Mouse (Mus musculus): ENCODE measurements around the gene Accsl. TPM values are rescaled to one million over a fixed set of nuclear protein-coding genes. Genes with fewer than 3 reads are reported as not detected.

Accsl gene
- polyA plus RNA-seq, 1 experiment, result 0.04 TPM

DNA sequence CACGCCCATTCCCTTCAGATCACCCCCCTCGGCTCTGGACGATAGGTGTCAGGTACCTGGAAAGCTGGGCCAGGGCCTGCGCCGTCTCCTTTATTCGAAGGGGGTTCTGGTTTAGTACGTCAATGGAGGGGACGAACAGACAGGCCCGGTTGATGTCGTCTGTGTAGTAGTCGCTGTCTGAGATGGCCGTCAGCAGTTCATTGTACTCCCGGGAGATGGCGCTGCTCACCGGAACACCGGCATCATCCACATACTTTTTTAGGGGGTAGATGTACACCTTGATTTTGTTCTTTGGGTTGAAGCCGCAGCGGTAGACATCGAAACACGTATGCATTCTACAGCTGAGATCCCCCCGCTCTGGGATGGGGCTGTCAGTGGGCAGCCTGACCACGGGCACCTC, 55.6 kb downstream of the Accsl start:
- peaks cover 12% of the 10 kb centered on the region for H3K36me3 ChIP-seq (ENCODE audit: control insufficient read depth, insufficient read depth, low read length)
- no peak overlapping the region for H3K27ac ChIP-seq (ENCODE audit: insufficient read depth, low read length)
- DNase-seq (ENCODE audit: low read depth in 1 of 2, low spot score in 2 of 2), result no peak
- TF ChIP-seq POLR2A (IDR thresholded peaks at IDR 0.05; ENCODE audit: low read depth, low read length) (no peak), CTCF (IDR thresholded peaks at IDR 0.05; ENCODE audit: extremely low read depth, insufficient read depth, insufficient read length, insufficient replicate concordance) (no peak)
- 96% methylated on average over 22 of the region's 22 CpGs for whole genome bisulfite sequencing
- H3K27me3 ChIP-seq (ENCODE audit: control insufficient read depth, insufficient read depth, low read length), result no peaks in the 10 kb centered on the region
- no peak overlapping the region for H3K4me3 ChIP-seq (ENCODE audit: extremely low read depth, insufficient read depth, insufficient read length)
- H3K4me1 ChIP-seq (ENCODE audit: control insufficient read depth, insufficient read depth, insufficient read length), result no peaks in the 10 kb centered on the region

DNA sequence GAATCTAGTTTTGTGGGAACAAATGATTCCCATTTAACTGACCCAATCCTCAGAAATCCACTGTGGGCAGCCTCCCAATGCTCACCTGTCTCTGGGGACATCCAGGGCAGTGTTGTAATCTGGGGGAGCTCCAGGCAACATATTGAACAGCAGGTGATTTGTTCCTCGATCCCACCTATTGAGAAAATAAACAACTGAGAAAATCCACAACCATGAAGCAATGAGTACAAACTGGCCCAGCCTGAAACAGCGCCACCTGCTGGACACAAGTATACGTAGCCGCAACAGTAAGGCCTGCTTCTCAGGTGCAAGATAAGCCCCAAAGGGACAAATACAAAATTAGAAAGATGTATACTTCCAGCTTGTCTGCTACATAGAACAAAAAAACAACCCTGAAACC, 57.1 kb downstream of the Accsl start:
- H3K36me3 ChIP-seq (ENCODE audit: control insufficient read depth, insufficient read depth, low read length), result peaks cover 12% of the 10 kb centered on the region
- TF ChIP-seq CTCF (IDR thresholded peaks at IDR 0.05; ENCODE audit: extremely low read depth, insufficient read depth, insufficient read length, insufficient replicate concordance), result peak; percentile 76; the same call in 1 of the 2 replicates
- no peak for TF ChIP-seq POLR2A (IDR thresholded peaks at IDR 0.05; ENCODE audit: low read depth, low read length)
- peak; percentile 19 to 61 for DNase-seq (ENCODE audit: low read depth in 1 of 2, low spot score in 2 of 2)

DNA sequence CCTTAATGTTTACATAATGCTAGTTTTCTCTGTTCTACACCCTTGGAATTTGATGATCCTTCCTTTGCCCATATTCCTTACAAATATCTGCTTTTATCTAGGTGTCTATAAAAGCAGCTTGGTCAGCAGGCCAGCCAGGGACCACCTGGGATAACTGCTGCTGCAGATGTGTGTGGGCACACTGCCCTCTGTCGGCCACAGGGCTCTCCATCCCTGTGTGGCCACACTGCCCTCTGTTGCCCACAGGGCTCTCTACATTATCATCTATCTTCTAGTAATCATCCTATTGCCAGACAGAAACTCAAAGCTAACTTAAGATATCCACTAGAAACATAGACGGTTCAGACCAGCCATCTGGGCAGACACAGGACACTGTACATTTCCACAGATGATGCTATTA, 59.0 kb downstream of the Accsl start:
- Histone ChIP-seq H3K4me1 (ENCODE audit: control insufficient read depth, insufficient read depth, insufficient read length) (no peaks in the 10 kb centered on the region), H3K27me3 (ENCODE audit: control insufficient read depth, insufficient read depth, low read length) (no peaks in the 10 kb centered on the region), H3K27ac (ENCODE audit: insufficient read depth, low read length) (no peak overlapping the region), H3K36me3 (ENCODE audit: control insufficient read depth, insufficient read depth, low read length) (peaks cover 19% of the 10 kb centered on the region), H3K4me3 (ENCODE audit: extremely low read depth, insufficient read depth, insufficient read length) (no peak overlapping the region)
- TF ChIP-seq CTCF (IDR thresholded peaks at IDR 0.05; ENCODE audit: extremely low read depth, insufficient read depth, insufficient read length, insufficient replicate concordance) (peak; percentile 81; the same call in 1 of the 2 replicates), POLR2A (IDR thresholded peaks at IDR 0.05; ENCODE audit: low read depth, low read length) (no peak)
- peak in 1 of 2 experiments; percentile 21 for DNase-seq (ENCODE audit: low read depth in 1 of 2, low spot score in 2 of 2)
- WGBS, result 7% methylated on average over 2 of the region's 2 CpGs

More for the DNA sequence above, 57.1 kb downstream of the Accsl start:
- WGBS, result 40% methylated on average over 4 of the region's 4 CpGs
- H3K4me1 ChIP-seq (ENCODE audit: control insufficient read depth, insufficient read depth, insufficient read length), result no peaks in the 10 kb centered on the region
- no peak overlapping the region for H3K4me3 ChIP-seq (ENCODE audit: extremely low read depth, insufficient read depth, insufficient read length)
- no peak overlapping the region for H3K27ac ChIP-seq (ENCODE audit: insufficient read depth, low read length)
- no peaks in the 10 kb centered on the region for H3K27me3 ChIP-seq (ENCODE audit: control insufficient read depth, insufficient read depth, low read length)

DNA sequence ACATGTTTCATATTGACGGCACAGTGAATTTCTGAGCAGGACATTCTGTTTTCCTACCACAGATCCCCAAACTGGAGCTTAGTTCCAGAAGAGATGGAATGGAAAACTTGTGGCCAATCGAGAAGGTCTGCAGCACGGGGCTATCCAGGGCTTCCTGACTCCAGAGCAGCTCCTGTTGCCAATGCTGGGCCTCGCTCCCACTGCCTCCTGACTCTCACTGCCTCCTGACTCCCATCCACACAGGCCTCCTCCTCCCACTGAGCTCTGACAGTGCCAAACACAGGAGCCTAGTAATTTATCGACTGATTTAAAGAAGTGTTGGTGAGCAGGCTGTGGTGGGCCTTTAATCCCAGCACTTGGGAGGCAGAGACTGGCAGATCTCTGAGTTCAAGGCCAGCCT, 60.9 kb downstream of the Accsl start:
- no peak for DNase-seq (ENCODE audit: low read depth in 1 of 2, low spot score in 2 of 2)
- Histone ChIP-seq H3K27me3 (ENCODE audit: control insufficient read depth, insufficient read depth, low read length) (no peaks in the 10 kb centered on the region), H3K4me1 (ENCODE audit: control insufficient read depth, insufficient read depth, insufficient read length) (no peaks in the 10 kb centered on the region), H3K4me3 (ENCODE audit: extremely low read depth, insufficient read depth, insufficient read length) (no peak overlapping the region), H3K27ac (ENCODE audit: insufficient read depth, low read length) (no peak overlapping the region), H3K36me3 (ENCODE audit: control insufficient read depth, insufficient read depth, low read length) (peaks cover 13% of the 10 kb centered on the region)
- WGBS, result 92% methylated on average over 5 of the region's 5 CpGs
- no peak for TF ChIP-seq POLR2A (IDR thresholded peaks at IDR 0.05; ENCODE audit: low read depth, low read length)
- TF ChIP-seq CTCF (IDR thresholded peaks at IDR 0.05; ENCODE audit: extremely low read depth, insufficient read depth, insufficient read length, insufficient replicate concordance), result no peak

DNA sequence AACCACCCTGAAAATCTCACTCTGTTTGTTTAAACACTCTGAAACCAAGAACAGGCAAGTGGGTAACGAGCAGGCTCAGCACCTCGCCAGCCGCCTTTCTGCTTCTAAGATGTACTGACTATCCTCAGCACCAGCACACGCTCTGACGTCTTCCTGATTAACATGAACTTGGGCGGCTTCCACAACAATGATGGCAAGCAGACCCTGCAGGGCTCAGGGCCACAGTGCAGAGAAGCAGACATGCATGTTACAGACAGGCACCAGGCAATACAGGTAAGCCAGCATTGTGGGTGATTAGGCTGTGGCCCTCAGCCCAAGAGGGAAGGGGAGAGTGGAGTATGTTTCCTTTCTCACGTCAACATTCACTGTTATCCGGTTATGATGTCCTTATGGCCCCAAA, 61.5 kb downstream of the Accsl start:
- Histone ChIP-seq H3K36me3 (ENCODE audit: control insufficient read depth, insufficient read depth, low read length) (peaks cover 13% of the 10 kb centered on the region), H3K4me3 (ENCODE audit: extremely low read depth, insufficient read depth, insufficient read length) (no peak overlapping the region), H3K27me3 (ENCODE audit: control insufficient read depth, insufficient read depth, low read length) (no peaks in the 10 kb centered on the region), H3K4me1 (ENCODE audit: control insufficient read depth, insufficient read depth, insufficient read length) (no peaks in the 10 kb centered on the region), H3K27ac (ENCODE audit: insufficient read depth, low read length) (no peak overlapping the region)
- TF ChIP-seq POLR2A (IDR thresholded peaks at IDR 0.05; ENCODE audit: low read depth, low read length) (no peak), CTCF (IDR thresholded peaks at IDR 0.05; ENCODE audit: extremely low read depth, insufficient read depth, insufficient read length, insufficient replicate concordance) (no peak)
- 90% methylated on average over 8 of the region's 8 CpGs for WGBS
- no peak for DNase-seq (ENCODE audit: low read depth in 1 of 2, low spot score in 2 of 2)

DNA sequence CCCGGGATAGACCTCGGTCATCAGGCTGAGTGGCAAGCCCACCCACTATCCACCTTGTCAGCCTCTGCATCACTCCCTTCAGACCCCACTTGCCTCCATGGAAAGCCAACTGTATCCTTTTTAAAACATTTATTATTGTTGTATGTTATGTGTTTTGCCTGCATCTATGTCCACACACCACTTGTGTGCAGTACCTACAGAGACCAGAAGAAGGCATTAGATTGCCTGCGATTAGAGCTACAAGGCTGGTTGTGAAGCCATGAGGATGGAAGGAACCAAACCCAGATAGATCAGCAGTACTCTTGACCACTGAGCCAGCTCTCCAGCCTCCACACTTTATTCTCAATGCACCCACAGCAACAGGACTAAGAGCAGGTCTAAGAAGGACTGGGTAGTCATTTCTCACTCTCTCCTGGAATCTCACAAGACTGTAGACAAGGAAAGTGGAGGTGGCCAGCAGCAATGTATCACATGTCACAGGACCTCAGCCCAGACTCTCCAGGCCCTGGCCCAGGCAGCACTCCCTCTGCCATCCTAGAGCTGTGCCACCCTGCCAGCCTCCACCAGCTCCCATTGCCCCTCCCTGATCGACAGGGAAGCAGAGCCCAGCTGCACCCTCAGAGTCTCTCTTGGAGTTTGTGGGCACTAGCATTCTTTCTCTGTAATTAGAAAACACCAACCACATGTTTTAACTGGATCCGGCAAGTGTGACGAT, 62.3 kb downstream of the Accsl start:
- Histone ChIP-seq H3K4me3 (ENCODE audit: extremely low read depth, insufficient read depth, insufficient read length) (no peak overlapping the region), H3K27ac (ENCODE audit: insufficient read depth, low read length) (no peak overlapping the region), H3K36me3 (ENCODE audit: control insufficient read depth, insufficient read depth, low read length) (peaks cover 13% of the 10 kb centered on the region), H3K4me1 (ENCODE audit: control insufficient read depth, insufficient read depth, insufficient read length) (no peaks in the 10 kb centered on the region), H3K27me3 (ENCODE audit: control insufficient read depth, insufficient read depth, low read length) (no peaks in the 10 kb centered on the region)
- WGBS, result 85% methylated on average over 6 of the region's 6 CpGs
- TF ChIP-seq CTCF (IDR thresholded peaks at IDR 0.05; ENCODE audit: extremely low read depth, insufficient read depth, insufficient read length, insufficient replicate concordance), result no peak
- no peak for TF ChIP-seq POLR2A (IDR thresholded peaks at IDR 0.05; ENCODE audit: low read depth, low read length)
- no peak for DNase-seq (ENCODE audit: low read depth in 1 of 2, low spot score in 2 of 2)

DNA sequence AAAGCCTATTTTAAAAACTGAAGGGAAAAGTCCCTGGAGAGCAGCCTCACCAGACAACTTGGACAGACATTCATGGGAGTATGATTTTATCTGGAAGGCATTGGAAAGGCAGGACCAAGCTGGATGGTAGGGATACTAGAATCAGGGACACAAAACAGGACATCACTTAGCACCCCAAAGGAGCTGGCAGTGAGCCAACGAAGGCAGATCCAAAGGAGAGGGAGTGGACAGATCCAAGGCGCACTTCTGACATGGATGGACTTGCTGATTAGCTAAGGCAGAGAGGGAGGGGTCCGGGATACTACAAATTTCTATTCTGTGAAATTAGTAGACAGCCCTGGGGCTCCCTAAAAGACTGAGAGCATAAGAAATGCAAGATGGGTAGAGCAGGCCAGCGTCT, 63.4 kb downstream of the Accsl start:
- TF ChIP-seq POLR2A (IDR thresholded peaks at IDR 0.05; ENCODE audit: low read depth, low read length) (no peak), CTCF (IDR thresholded peaks at IDR 0.05; ENCODE audit: extremely low read depth, insufficient read depth, insufficient read length, insufficient replicate concordance) (no peak)
- Histone ChIP-seq H3K27ac (ENCODE audit: insufficient read depth, low read length) (no peak overlapping the region), H3K27me3 (ENCODE audit: control insufficient read depth, insufficient read depth, low read length) (no peaks in the 10 kb centered on the region), H3K36me3 (ENCODE audit: control insufficient read depth, insufficient read depth, low read length) (peaks cover 9% of the 10 kb centered on the region), H3K4me3 (ENCODE audit: extremely low read depth, insufficient read depth, insufficient read length) (no peak overlapping the region), H3K4me1 (ENCODE audit: control insufficient read depth, insufficient read depth, insufficient read length) (no peaks in the 10 kb centered on the region)
- no peak for DNase-seq (ENCODE audit: low read depth in 1 of 2, low spot score in 2 of 2)
- 93% methylated on average over 4 of the region's 4 CpGs for WGBS

Other genes starting within 250 kb of the Accsl start
- gene Alx4, start 226.8 kb downstream of the Accsl start, polyA plus RNA-seq (2012; rRNA removed), result 0.79 and 0.83 TPM in 2 replicates
- gene Ext2, start 46.6 kb downstream of the Accsl start, polyA plus RNA-seq (2012; rRNA removed), result 23.9 and 30.7 TPM in 2 replicates
- gene Accs, start 19.2 kb downstream of the Accsl start, polyA plus RNA-seq (2012; rRNA removed), result 16.4 and 19.5 TPM in 2 replicates
- gene Gm13889, start 88.0 kb upstream of the Accsl start, polyA plus RNA-seq (2012; rRNA removed), result 12.3 and 15.7 TPM in 2 replicates
- gene Gm27027, start 127.2 kb upstream of the Accsl start, polyA plus RNA-seq (2012; rRNA removed), result 0.47 TPM in 1 of 2 replicates, not detected in the other
- 23.2 and 24.7 TPM in 2 replicates for gene Alkbh3, start 141.7 kb upstream of the Accsl start, polyA plus RNA-seq (2012; rRNA removed)